Mouse (Mus musculus): ENCODE results near the gene Adat1.

DNA sequence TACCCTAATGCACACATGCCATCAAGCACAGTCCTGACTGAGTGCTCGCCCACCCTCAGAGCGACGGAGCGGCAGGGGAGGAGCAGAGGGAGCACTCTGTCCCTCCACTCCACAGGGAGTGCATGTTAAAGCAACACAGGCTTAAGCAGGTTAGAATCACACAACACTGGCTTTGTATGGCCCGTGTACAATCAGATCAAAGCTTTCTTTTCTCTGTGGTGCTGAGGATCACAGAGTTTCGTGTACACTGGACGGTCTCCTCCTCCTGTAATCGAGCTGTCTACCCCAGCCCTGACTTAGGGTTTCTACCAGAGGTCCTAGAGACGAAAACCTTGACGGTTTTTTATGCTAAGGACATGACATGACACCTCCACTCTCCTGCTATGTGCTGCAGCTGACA lies 23.6 kb downstream of the Adat1 start:
- no peak for TF ChIP-seq CTCF (IDR thresholded peaks at IDR 0.05; ENCODE audit: extremely low read depth, insufficient read length, insufficient replicate concordance, low read depth, low read length)
- no peak for TF ChIP-seq POLR2A (IDR thresholded peaks at IDR 0.05; ENCODE audit: low read depth, low read length)

Measured in small intestine, adult 2 months (tissue).